In the genomic region with DNA sequence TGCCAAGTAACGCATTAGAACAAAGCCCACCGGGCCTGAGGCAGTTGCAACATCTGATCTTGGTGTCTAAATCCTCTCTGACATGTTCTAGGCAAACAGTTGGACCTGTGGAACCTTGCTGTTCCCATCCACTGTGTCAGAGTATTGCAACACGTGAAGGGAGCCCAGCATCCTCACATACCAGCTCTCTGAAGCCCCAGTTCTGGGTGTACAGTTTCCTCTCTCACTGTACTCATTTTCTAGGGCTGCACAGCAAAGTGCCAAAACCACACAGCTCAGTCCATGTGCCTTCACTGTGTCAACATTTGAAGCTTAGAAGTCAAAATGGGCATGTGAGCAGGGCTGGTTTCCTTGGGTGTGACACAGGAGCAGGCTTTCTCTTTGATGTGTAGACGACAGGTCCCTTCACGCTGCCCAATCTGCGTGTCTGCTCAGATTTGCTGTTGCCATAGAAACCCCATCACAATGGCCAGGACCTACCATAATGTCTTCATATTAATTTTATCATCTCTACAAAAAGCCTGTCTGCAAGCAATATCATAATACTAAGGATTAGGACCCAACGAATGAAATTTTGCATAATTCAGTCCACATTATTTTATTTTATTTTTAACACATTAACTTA, we compare ENCODE assay signal across 16 mouse cellular contexts. TPM values are rescaled to one million over a fixed set of nuclear protein-coding genes. Genes with fewer than 3 reads are reported as not detected.
DNase-seq lines count a peak whose midpoint lies in the region; ATAC-seq and TF ChIP-seq lines count a peak whose summit lies in the region.
"Had no signal": no experiment of that assay in that cellular context is flagged by ENCODE, and none has a peak within 500 bp of the region (broad histone marks: within the 10 kb centered on the region; RNA-seq: fewer than 3 reads in every experiment).

No protein-coding gene starts in this region.

- no peak for TF ChIP-seq CTCF in stomach, postnatal 0 days (IDR thresholded peaks at IDR 0.05; ENCODE audit: low read depth)

- H3K4me3 ChIP-seq in hindbrain, embryonic 13.5 days = no peak overlapping the region
- H3K4me3 ChIP-seq in hindbrain, embryonic 10.5 days = no peak overlapping the region
- H3K4me3 ChIP-seq in midbrain, embryonic 13.5 days (replicated peaks) = no peak overlapping the region
- no peak overlapping the region for H3K4me3 ChIP-seq in midbrain, embryonic 10.5 days
- H3K4me3 ChIP-seq in midbrain, embryonic 16.5 days (ENCODE audit: low read depth, low read length) = no peak overlapping the region
- no peak overlapping the region for H3K4me3 ChIP-seq in stomach, postnatal 0 days (ENCODE audit: low read depth, low read length)
- H3K4me3 ChIP-seq: gastrocnemius, adult 2 months; megakaryocyte, embryonic 14.5 days; myocyte had no signal

- H3K9me3 ChIP-seq in hindbrain, embryonic 13.5 days = no peaks in the 10 kb centered on the region
- no peaks in the 10 kb centered on the region for H3K9me3 ChIP-seq in hindbrain, embryonic 10.5 days
- no peaks in the 10 kb centered on the region for H3K9me3 ChIP-seq in midbrain, embryonic 13.5 days
- no peaks in the 10 kb centered on the region for H3K9me3 ChIP-seq in midbrain, embryonic 10.5 days (replicated peaks)
- H3K9me3 ChIP-seq in midbrain, embryonic 16.5 days (replicated peaks; ENCODE audit: control insufficient read depth, low read length, poor library complexity, severe bottlenecking) = no peaks in the 10 kb centered on the region
- no peaks in the 10 kb centered on the region for H3K9me3 ChIP-seq in stomach, postnatal 0 days (ENCODE audit: control insufficient read depth, low read length)
- H3K9me3 ChIP-seq: megakaryocyte, embryonic 14.5 days had no signal

- TF ChIP-seq EP300 in stomach, postnatal 0 days (optimal IDR thresholded peaks at IDR 0.05) = no peak

- H3K4me2 ChIP-seq in hindbrain, embryonic 13.5 days = no peak overlapping the region
- H3K4me2 ChIP-seq in midbrain, embryonic 13.5 days (replicated peaks) = no peak overlapping the region
- H3K4me2 ChIP-seq in midbrain, embryonic 16.5 days (ENCODE audit: low read length) = peak overlapping the region; percentile 25
- H3K4me2 ChIP-seq in stomach, postnatal 0 days (replicated peaks; ENCODE audit: low read depth) = no peak overlapping the region

- ATAC-seq in hindbrain, embryonic 13.5 days (ENCODE audit: low FRiP score) = no peak
- 0 out of 2 replicates have a peak, but pooled peaks have one; percentile 10 for ATAC-seq in midbrain, embryonic 13.5 days
- peak; percentile 51; the same call in 1 of the 2 replicates for ATAC-seq in midbrain, embryonic 16.5 days
- 0 out of 2 replicates have a peak, but pooled peaks have one; percentile 19 for ATAC-seq in stomach, postnatal 0 days (ENCODE audit: low FRiP score, low TSS enrichment)

- H3K4me1 ChIP-seq in hindbrain, embryonic 13.5 days (replicated peaks) = peaks cover 18% of the 10 kb centered on the region
- H3K4me1 ChIP-seq in hindbrain, embryonic 10.5 days (replicated peaks) = peaks cover 32% of the 10 kb centered on the region
- peaks cover 23% of the 10 kb centered on the region for H3K4me1 ChIP-seq in midbrain, embryonic 13.5 days (replicated peaks)
- peaks cover 55% of the 10 kb centered on the region for H3K4me1 ChIP-seq in midbrain, embryonic 10.5 days
- H3K4me1 ChIP-seq in midbrain, embryonic 16.5 days (ENCODE audit: control insufficient read depth, insufficient read depth, low read length) = peaks cover 21% of the 10 kb centered on the region
- no peaks in the 10 kb centered on the region for H3K4me1 ChIP-seq in stomach, postnatal 0 days (replicated peaks; ENCODE audit: control insufficient read depth, insufficient read depth)

- no peaks in the 10 kb centered on the region for H3K36me3 ChIP-seq in hindbrain, embryonic 13.5 days
- H3K36me3 ChIP-seq in hindbrain, embryonic 10.5 days = no peaks in the 10 kb centered on the region
- no peaks in the 10 kb centered on the region for H3K36me3 ChIP-seq in midbrain, embryonic 13.5 days
- no peaks in the 10 kb centered on the region for H3K36me3 ChIP-seq in midbrain, embryonic 10.5 days
- no peaks in the 10 kb centered on the region for H3K36me3 ChIP-seq in midbrain, embryonic 16.5 days (ENCODE audit: control insufficient read depth, insufficient read depth, low read length)
- no peaks in the 10 kb centered on the region for H3K36me3 ChIP-seq in stomach, postnatal 0 days (ENCODE audit: control insufficient read depth, insufficient read depth, low read length)

- H3K9ac ChIP-seq in hindbrain, embryonic 13.5 days = no peak overlapping the region
- H3K9ac ChIP-seq in midbrain, embryonic 13.5 days (replicated peaks) = no peak overlapping the region
- H3K9ac ChIP-seq in midbrain, embryonic 16.5 days (ENCODE audit: low read depth, low read length) = peak overlapping the region; percentile 30; the same call in 1 of the 2 replicates
- H3K9ac ChIP-seq in stomach, postnatal 0 days (ENCODE audit: low read length) = no peak overlapping the region

- 61% methylated on average over 7 of the region's 7 CpGs for WGBS in hindbrain, embryonic 13.5 days
- WGBS in hindbrain, embryonic 10.5 days = 72% methylated on average over 7 of the region's 7 CpGs
- 53% methylated on average over 7 of the region's 7 CpGs for whole genome bisulfite sequencing in midbrain, embryonic 13.5 days
- WGBS in midbrain, embryonic 10.5 days = 74% methylated on average over 7 of the region's 7 CpGs
- 38% methylated on average over 7 of the region's 7 CpGs for WGBS in midbrain, embryonic 16.5 days
- WGBS in stomach, postnatal 0 days = 47% methylated on average over 7 of the region's 7 CpGs

- H3K27ac ChIP-seq in hindbrain, embryonic 13.5 days = 0 out of 2 replicates have a peak overlapping the region, but pooled peaks have one; percentile 30
- no peak overlapping the region for H3K27ac ChIP-seq in hindbrain, embryonic 10.5 days
- 0 out of 2 replicates have a peak overlapping the region, but pooled peaks have one; percentile 30 for H3K27ac ChIP-seq in midbrain, embryonic 13.5 days
- H3K27ac ChIP-seq in midbrain, embryonic 10.5 days (replicated peaks) = no peak overlapping the region
- peak overlapping the region; percentile 69 for H3K27ac ChIP-seq in midbrain, embryonic 16.5 days (ENCODE audit: low read length)
- H3K27ac ChIP-seq in stomach, postnatal 0 days (replicated peaks) = no peak overlapping the region
- H3K27ac ChIP-seq: gastrocnemius, adult 2 months had no signal

- no peaks in the 10 kb centered on the region for H3K27me3 ChIP-seq in hindbrain, embryonic 13.5 days
- H3K27me3 ChIP-seq in hindbrain, embryonic 10.5 days (ENCODE audit: insufficient read depth, poor library complexity, severe bottlenecking) = no peaks in the 10 kb centered on the region
- H3K27me3 ChIP-seq in midbrain, embryonic 13.5 days = no peaks in the 10 kb centered on the region
- H3K27me3 ChIP-seq in midbrain, embryonic 10.5 days (ENCODE audit: low read depth, poor library complexity, severe bottlenecking) = 0 out of 2 replicates have a peak, but pooled peaks cover 8% of the 10 kb centered on the region
- no peaks in the 10 kb centered on the region for H3K27me3 ChIP-seq in midbrain, embryonic 16.5 days (ENCODE audit: control insufficient read depth, insufficient read depth, low read depth, low read length)
- no peaks in the 10 kb centered on the region for H3K27me3 ChIP-seq in stomach, postnatal 0 days (ENCODE audit: control insufficient read depth, insufficient read depth, low read length)

- no peak for DNase-seq in hindbrain, embryonic 10.5 days (ENCODE audit: low spot score)
- DNase-seq in midbrain, embryonic 10.5 days (ENCODE audit: low spot score) = no peak
- no peak for DNase-seq in stomach, postnatal 0 days (ENCODE audit: low spot score)
- no peak for DNase-seq in spleen, adult 18-20 months
- DNase-seq: cerebellum, adult 8-10 months; gastrocnemius, adult 2 months; heart, adult 18-20 months; kidney, adult 2 months; kidney, postnatal 10 days; lung, postnatal 14 days; retina, postnatal 1 day had no signal

RNA-seq across cellular contexts. Expression of gene Ccdc190, which starts 3.8 kb away (rescaled TPM):
- 1.5 and 2.3 TPM in 2 replicates for polyA plus RNA-seq in hindbrain, embryonic 13.5 days (2015; fragmentation: Nextera tagmentation; extraction: Ambion mirVana)
- not detected in 2 replicates for polyA plus RNA-seq in hindbrain, embryonic 10.5 days (2016; fragmentation: Nextera tagmentation; extraction: Ambion mirVana)
- 1.3 and 1.8 TPM in 2 replicates for polyA plus RNA-seq in midbrain, embryonic 13.5 days (2015; fragmentation: Nextera tagmentation; extraction: Ambion mirVana)
- 0.30 and 0.41 TPM in 2 replicates for polyA plus RNA-seq in midbrain, embryonic 10.5 days (2016; fragmentation: Nextera tagmentation; extraction: Ambion mirVana)
- polyA plus RNA-seq in midbrain, embryonic 16.5 days (2015; fragmentation: Nextera tagmentation; extraction: Ambion mirVana) = 3.7 and 5.7 TPM in 2 replicates
- polyA plus RNA-seq in stomach, postnatal 0 days (2015; fragmentation: Nextera tagmentation; extraction: Ambion mirVana) = 0.08 and 0.11 TPM in 2 replicates
- polyA plus RNA-seq: kidney, adult 2 months; myocyte had no signal

RNA-seq across cellular contexts. Expression of gene Hsd17b7, which starts 36.8 kb away (rescaled TPM):
- polyA plus RNA-seq in hindbrain, embryonic 13.5 days (2015; fragmentation: Nextera tagmentation; extraction: Ambion mirVana) = 20.9 and 21.0 TPM in 2 replicates
- polyA plus RNA-seq in hindbrain, embryonic 10.5 days (2016; fragmentation: Nextera tagmentation; extraction: Ambion mirVana) = 24.4 and 28.5 TPM in 2 replicates
- polyA plus RNA-seq in midbrain, embryonic 13.5 days (2015; fragmentation: Nextera tagmentation; extraction: Ambion mirVana) = 18.2 and 20.3 TPM in 2 replicates
- 26.0 and 29.6 TPM in 2 replicates for polyA plus RNA-seq in midbrain, embryonic 10.5 days (2016; fragmentation: Nextera tagmentation; extraction: Ambion mirVana)
- 24.7 and 26.6 TPM in 2 replicates for polyA plus RNA-seq in midbrain, embryonic 16.5 days (2015; fragmentation: Nextera tagmentation; extraction: Ambion mirVana)
- polyA plus RNA-seq in stomach, postnatal 0 days (2015; fragmentation: Nextera tagmentation; extraction: Ambion mirVana) = 28.9 and 38.8 TPM in 2 replicates

Comparison
In these comparisons a context has a peak if more than half of its experiments do, and no peak if none do; other contexts are left out.
1. H3K27ac ChIP-seq: peak in hindbrain, embryonic 13.5 days (single experiment), midbrain, embryonic 13.5 days (single experiment) and midbrain, embryonic 16.5 days (single experiment); none in hindbrain, embryonic 10.5 days (single experiment), midbrain, embryonic 10.5 days (single experiment) and stomach, postnatal 0 days (single experiment).